Mouse (Mus musculus) lung, embryonic 16.5 days (tissue): ENCODE measurements around the gene Lcn9. TPM values are rescaled to one million over a fixed set of nuclear protein-coding genes. Genes with fewer than 3 reads are reported as not detected.
A peak's percentile ranks its signal among the peaks of the same experiment; 100 is the strongest.

Source experiments
- ATAC-seq: fragments of 200-750 bp; cut with Nextera tagmentation; 2 replicates; pipeline ENCODE4 v1.8.0; 2017; ENCODE audit warnings: low read depth, mild to moderate bottlenecking, moderate library complexity
- H3K27ac ChIP-seq: fragments of 300-500 bp; sonication (generic); 2 replicates; pipeline ENCODE4 v1.5.1; 2014; ENCODE audit warnings: mild to moderate bottlenecking, control low read depth, low read length
- H3K27me3 ChIP-seq: fragments of 300-500 bp; sonication (generic); 2 replicates; pipeline ENCODE4 v1.6.1; 2014; ENCODE audit warnings: low read depth, low read length, mixed read lengths; ENCODE audit not compliant: control insufficient read depth, insufficient read depth
- H3K36me3 ChIP-seq: fragments of 300-500 bp; sonication (generic); 2 replicates; pipeline ENCODE4 v1.6.1; 2014; ENCODE audit warnings: low read length; ENCODE audit not compliant: control insufficient read depth, insufficient read depth
- H3K4me1 ChIP-seq: fragments of 300-500 bp; sonication (generic); replicated peaks from 2 replicates; pipeline ENCODE4 v1.6.1; 2014; ENCODE audit warnings: low read length, mixed read lengths; ENCODE audit not compliant: control insufficient read depth, insufficient read depth
- H3K4me2 ChIP-seq: fragments of 300-500 bp; sonication (generic); 2 replicates; pipeline ENCODE4 v1.6.1; 2014; ENCODE audit warnings: low read depth, low read length, control low read depth
- H3K4me3 ChIP-seq: fragments of 300-500 bp; sonication (generic); 2 replicates; pipeline ENCODE4 v1.5.1; 2014; ENCODE audit warnings: mild to moderate bottlenecking, low read length, control low read depth
- H3K9ac ChIP-seq: fragments of 300-500 bp; sonication (generic); 2 replicates; pipeline ENCODE4 v1.6.1; 2014; ENCODE audit warnings: low read length, control low read depth
- H3K9me3 ChIP-seq: fragments of 300-500 bp; sonication (generic); 2 replicates; pipeline ENCODE4 v1.6.1; 2016; ENCODE audit warnings: low read length; ENCODE audit not compliant: control insufficient read depth
- WGBS: fragments of 180-500 bp; shearing (Covaris S2); extraction: QIAGEN DNeasy Blood & Tissue Kit; methylation state at CpG from one replicate; pipeline ENCODE4 v1.1.7; 2014; 5-methylcytosine and 5-hydroxymethylcytosine counted together
- polyA plus RNA-seq: library from polyadenylated mRNA; unstranded; fragments of >200 nt; fragmentation: Nextera tagmentation; extraction: Ambion mirVana; gene quantifications from 2 replicates; pipeline ENCODE4 v1.2.1, GENCODE M21; 2015

The Lcn9 gene
- polyA plus RNA-seq, 1 experiment from 2014 or later = not detected

DNA sequence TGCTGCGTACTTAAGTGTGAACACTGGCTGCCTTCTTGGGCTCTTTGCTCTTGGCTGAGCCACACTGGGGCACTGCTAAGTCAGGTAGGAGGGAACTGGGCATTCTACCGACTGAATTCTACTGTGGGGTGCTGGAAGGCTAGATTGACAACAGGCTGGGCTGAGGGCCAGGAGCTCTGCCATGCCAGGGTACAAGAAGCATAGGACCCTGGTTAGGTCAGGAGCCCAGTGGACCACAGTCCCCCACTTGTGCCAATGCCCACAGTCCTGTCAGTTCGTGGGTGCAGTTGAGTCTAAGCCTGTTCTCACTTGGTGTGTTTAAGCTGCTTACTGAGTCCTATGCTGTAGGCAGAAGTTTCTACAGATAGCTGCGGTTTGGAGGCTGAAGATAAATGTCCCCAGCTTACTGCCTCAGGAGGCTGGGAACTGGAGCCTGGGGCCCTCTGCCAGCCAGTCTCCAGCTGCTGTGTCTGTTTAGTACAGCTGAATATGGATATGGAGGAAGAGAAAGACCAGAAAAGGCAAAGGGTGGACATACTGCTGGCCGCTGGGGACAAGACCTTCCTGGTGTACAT lies 39.8 kb downstream of the Lcn9 start:
- no peak overlapping the region for H3K4me3 ChIP-seq
- peaks cover 5% of the 10 kb centered on the region; the same call in 1 of the 2 replicates for H3K4me1 ChIP-seq
- H3K9me3 ChIP-seq = no peaks in the 10 kb centered on the region
- no peaks in the 10 kb centered on the region for H3K36me3 ChIP-seq
- H3K27ac ChIP-seq = no peak overlapping the region
- no peak for ATAC-seq
- H3K27me3 ChIP-seq = peaks cover 16% of the 10 kb centered on the region
- WGBS = 47% methylated on average over 5 of the region's 5 CpGs
- H3K4me2 ChIP-seq = peak overlapping the region; percentile 86
- H3K9ac ChIP-seq = no peak overlapping the region

DNA sequence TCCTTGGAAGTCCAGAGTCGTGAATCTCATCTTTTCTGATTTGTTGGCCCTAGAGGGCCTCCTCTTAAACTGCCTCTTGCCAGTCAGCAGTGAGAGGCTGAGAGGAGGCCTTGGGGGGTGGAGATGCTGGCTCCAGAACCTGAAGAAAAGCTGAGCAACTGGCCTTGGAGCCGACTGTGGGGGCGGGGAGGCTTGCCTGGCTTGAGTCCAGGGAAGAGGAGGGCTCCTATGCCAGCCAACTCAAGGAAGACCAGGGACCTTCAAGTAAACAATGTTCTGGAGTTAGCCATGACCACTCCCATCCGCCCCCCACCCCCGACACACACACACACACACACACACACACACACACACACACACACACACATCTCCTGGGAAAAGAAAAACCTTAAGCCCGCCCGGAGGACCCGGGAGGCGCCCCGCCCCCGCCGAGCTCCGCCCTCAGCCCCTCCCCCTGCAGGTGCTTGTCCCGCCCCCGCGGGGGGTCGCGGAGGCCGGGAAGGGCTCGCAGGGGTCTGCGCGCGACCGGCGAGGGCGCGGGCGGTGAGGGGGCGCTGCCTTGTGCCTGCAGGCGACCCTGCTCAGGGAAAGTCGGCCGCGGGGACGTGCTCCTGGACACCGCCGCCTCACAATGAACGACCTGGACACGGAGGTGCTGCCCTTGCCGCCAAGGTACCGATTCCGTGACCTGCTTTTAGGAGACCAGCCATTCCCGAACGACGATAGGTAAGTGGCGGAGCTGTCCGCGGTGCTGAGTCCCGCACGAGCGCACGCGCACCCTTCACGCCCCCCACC lies 40.6 kb downstream of the Lcn9 start, which contains the start of gene Kcnt1:
Gene Kcnt1, plus strand, starts transcription at position 398 of the 795 bp plus-strand sequence.
- Histone ChIP-seq H3K4me2 (peak within 1 kb of the TSS; percentile 86), H3K9ac (no peak within 1 kb of the TSS), H3K9me3 (no peaks in the 10 kb centered on the region), H3K36me3 (no peaks in the 10 kb centered on the region), H3K27me3 (peaks cover 16% of the 10 kb centered on the region), H3K4me3 (peak within 1 kb of the TSS; percentile 50), H3K4me1 (peaks cover 5% of the 10 kb centered on the region; the same call in 1 of the 2 replicates), H3K27ac (no peak within 1 kb of the TSS)
- WGBS = 1% methylated on average over 30 of the region's 53 CpGs
- ATAC-seq = no peak

DNA sequence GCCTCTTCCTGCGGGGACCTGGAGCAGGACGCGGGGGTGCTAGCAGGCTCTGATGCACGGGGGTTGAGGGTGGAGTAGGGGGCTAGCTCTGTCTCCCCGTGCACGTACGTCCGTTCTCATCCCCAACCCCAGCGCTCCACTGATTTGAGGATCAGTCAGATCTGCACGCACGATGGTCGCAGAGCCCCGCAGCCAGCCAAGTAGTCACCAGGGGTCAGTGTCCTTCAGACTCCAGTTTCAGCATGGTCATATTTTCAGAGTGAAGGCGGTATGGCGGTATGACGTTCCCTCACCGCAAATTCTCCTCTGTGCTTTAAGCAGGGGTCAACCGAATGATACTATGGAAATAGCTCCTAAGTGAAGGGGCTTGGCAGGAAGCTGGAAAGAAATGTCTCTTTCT lies 41.3 kb downstream of the Lcn9 start:
- H3K4me1 ChIP-seq = peaks cover 5% of the 10 kb centered on the region; the same call in 1 of the 2 replicates
- no peak for ATAC-seq
- H3K27me3 ChIP-seq = peaks cover 16% of the 10 kb centered on the region
- H3K4me2 ChIP-seq = peak overlapping the region; percentile 86
- no peaks in the 10 kb centered on the region for H3K36me3 ChIP-seq
- H3K4me3 ChIP-seq = peak overlapping the region; percentile 50
- H3K9ac ChIP-seq = no peak overlapping the region
- 5% methylated on average over 18 of the region's 18 CpGs for WGBS
- no peak overlapping the region for H3K27ac ChIP-seq
- H3K9me3 ChIP-seq = no peaks in the 10 kb centered on the region

DNA sequence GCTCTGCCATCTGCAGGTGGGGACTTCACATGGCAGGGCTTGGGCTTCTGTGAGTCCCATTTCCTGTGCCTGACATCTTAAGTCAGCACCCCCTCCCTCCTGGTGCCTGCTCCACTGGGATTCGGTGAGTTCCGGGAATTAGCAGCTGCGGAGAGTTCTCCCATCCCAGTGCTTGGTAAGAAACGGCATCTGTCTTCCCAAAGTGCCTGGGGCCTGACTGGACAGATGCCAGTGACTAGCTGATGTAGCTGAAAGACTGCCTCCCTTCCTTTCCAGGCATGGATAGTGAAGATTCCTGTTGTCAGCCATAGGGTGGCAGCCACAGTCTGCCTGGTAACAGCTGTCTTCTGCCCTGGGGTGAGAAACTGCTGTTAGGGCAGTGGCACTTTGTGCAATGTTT lies 42.5 kb downstream of the Lcn9 start:
- Histone ChIP-seq H3K4me2 (no peak overlapping the region), H3K4me3 (no peak overlapping the region), H3K9ac (no peak overlapping the region), H3K4me1 (peaks cover 5% of the 10 kb centered on the region; the same call in 1 of the 2 replicates), H3K9me3 (no peaks in the 10 kb centered on the region), H3K36me3 (no peaks in the 10 kb centered on the region), H3K27ac (no peak overlapping the region), H3K27me3 (peaks cover 16% of the 10 kb centered on the region)
- WGBS = 13% methylated on average over 4 of the region's 4 CpGs
- ATAC-seq = no peak

DNA sequence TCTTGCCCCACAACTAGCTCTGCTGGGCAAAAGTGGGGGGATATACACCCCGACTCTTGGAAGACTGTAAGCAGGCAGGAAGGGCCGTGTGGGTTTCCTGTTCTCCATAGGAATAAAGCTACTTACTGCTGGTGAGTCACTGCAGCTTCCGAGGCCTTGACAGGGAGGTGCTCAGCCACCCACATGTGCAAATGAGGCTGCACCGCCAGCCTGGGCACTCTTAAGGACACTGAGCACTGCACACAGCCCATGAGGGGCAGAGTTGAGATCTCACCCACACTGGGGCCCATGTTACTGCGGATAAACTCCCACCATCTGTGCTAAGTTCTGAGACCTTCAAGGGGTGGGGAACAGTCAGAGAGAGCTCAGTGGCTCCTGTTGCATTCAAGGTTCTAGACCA lies 43.7 kb downstream of the Lcn9 start:
- Histone ChIP-seq H3K9ac (no peak overlapping the region), H3K4me2 (no peak overlapping the region), H3K27me3 (peaks cover 16% of the 10 kb centered on the region), H3K9me3 (no peaks in the 10 kb centered on the region), H3K36me3 (no peaks in the 10 kb centered on the region), H3K27ac (no peak overlapping the region), H3K4me1 (peaks cover 5% of the 10 kb centered on the region; the same call in 1 of the 2 replicates), H3K4me3 (no peak overlapping the region)
- ATAC-seq = no peak
- 39% methylated on average over 5 of the region's 5 CpGs for WGBS

Other genes starting within 250 kb of the Lcn9 start
- gene Mamdc4, start 248.3 kb upstream of the Lcn9 start, polyA plus RNA-seq = 3.1 and 8.2 TPM in 2 replicates
- gene Phpt1, start 247.9 kb upstream of the Lcn9 start, polyA plus RNA-seq = 164 and 167 TPM in 2 replicates
- 0.21 TPM in 1 of 2 replicates, not detected in the other for gene Ajm1, start 241.4 kb upstream of the Lcn9 start, polyA plus RNA-seq
- gene Rabl6, start 214.6 kb upstream of the Lcn9 start, polyA plus RNA-seq = 60.7 and 61.8 TPM in 2 replicates
- gene Ccdc183, start 205.5 kb upstream of the Lcn9 start, polyA plus RNA-seq = 0.14 and 0.15 TPM in 2 replicates
- 30.5 and 35.6 TPM in 2 replicates for gene Tmem141, start 201.1 kb upstream of the Lcn9 start, polyA plus RNA-seq
- gene Fcna, start 195.1 kb upstream of the Lcn9 start, polyA plus RNA-seq = 3.5 and 10.6 TPM in 2 replicates
- 0.33 TPM in 1 of 2 replicates, not detected in the other for gene Lcn8, start 170.0 kb upstream of the Lcn9 start, polyA plus RNA-seq
- not detected in 2 replicates for gene Lcn5, start 165.2 kb upstream of the Lcn9 start, polyA plus RNA-seq
- not detected in 2 replicates for gene Lcn6, start 146.4 kb upstream of the Lcn9 start, polyA plus RNA-seq
- not detected in 2 replicates for gene Lcn10, start 140.4 kb upstream of the Lcn9 start, polyA plus RNA-seq
- gene Obp2a, start 123.1 kb upstream of the Lcn9 start, polyA plus RNA-seq = not detected in 2 replicates
- gene Bmyc, start 116.4 kb upstream of the Lcn9 start, polyA plus RNA-seq = 60.2 and 63.4 TPM in 2 replicates
- not detected in 2 replicates for gene Obp2b, start 86.1 kb upstream of the Lcn9 start, polyA plus RNA-seq
- not detected in 2 replicates for gene Lcn3, start 57.6 kb upstream of the Lcn9 start, polyA plus RNA-seq
- not detected in 2 replicates for gene Lcn11, start 46.1 kb upstream of the Lcn9 start, polyA plus RNA-seq
- gene Gm13539, start 40.9 kb upstream of the Lcn9 start, polyA plus RNA-seq = not detected in 2 replicates
- gene Glt6d1, start 7.3 kb upstream of the Lcn9 start, polyA plus RNA-seq = not detected in 2 replicates
- not detected in 2 replicates for gene Sohlh1, start 24.1 kb downstream of the Lcn9 start, polyA plus RNA-seq
- gene Kcnt1, start 40.6 kb downstream of the Lcn9 start, polyA plus RNA-seq = 0.24 and 0.46 TPM in 2 replicates
- gene Camsap1, start 160.1 kb downstream of the Lcn9 start, polyA plus RNA-seq = 5.6 and 5.8 TPM in 2 replicates
- gene Ubac1, start 198.6 kb downstream of the Lcn9 start, polyA plus RNA-seq = 66.2 and 66.3 TPM in 2 replicates